Mouse (Mus musculus) heart, embryonic 14.5 days (tissue): ENCODE results near the gene Cryl1. TPM values are rescaled to one million over a fixed set of nuclear protein-coding genes. Genes with fewer than 3 reads are reported as not detected.

Experiments used
- ATAC-seq: fragments of 200-750 bp; cut with Nextera tagmentation; 2 replicates; pipeline ENCODE4 v1.8.0; 2017; ENCODE audit warnings: low read depth, moderate TSS enrichment; ENCODE audit not compliant: insufficient number of reproducible peaks, insufficient read depth, low FRiP score
- H3K27ac ChIP-seq, 2 experiments: fragments of 200-500 bp in 1 of 2; fragments of 300-500 bp in 1 of 2; sonication (generic) in 1 of 2; replicated peaks in 1 of 2; 2 replicates each; pipeline ENCODE4 v1.5.1; 2012 to 2014; ENCODE audit warnings: low read depth in 2 of 2, low read length in 2 of 2, control low read depth in 1 of 2, mild to moderate bottlenecking in 1 of 2, mixed read lengths in 1 of 2; ENCODE audit not compliant: control insufficient read depth in 1 of 2, insufficient read depth in 1 of 2
- H3K27me3 ChIP-seq: fragments of 300-500 bp; sonication (generic); 2 replicates; pipeline ENCODE4 v1.6.1; 2014; ENCODE audit warnings: mild to moderate bottlenecking, low read length, control low read depth; ENCODE audit not compliant: control insufficient read depth, insufficient read depth
- H3K36me3 ChIP-seq: fragments of 300-500 bp; sonication (generic); 2 replicates; pipeline ENCODE4 v1.6.1; 2014; ENCODE audit warnings: mild to moderate bottlenecking, control low read depth, low read length, mixed read lengths; ENCODE audit not compliant: control insufficient read depth, insufficient read depth
- H3K4me1 ChIP-seq, 2 experiments: fragments of 200-500 bp in 1 of 2; fragments of 300-500 bp in 1 of 2; sonication (generic) in 1 of 2; 2 replicates each; pipeline ENCODE4 v1.6.1; 2012 to 2014; ENCODE audit warnings: low read length in 2 of 2, control low read depth in 1 of 2, mixed read lengths in 1 of 2; ENCODE audit not compliant: control insufficient read depth in 2 of 2, insufficient read depth in 2 of 2
- H3K4me2 ChIP-seq: fragments of 300-500 bp; sonication (generic); 2 replicates; pipeline ENCODE4 v1.6.1; 2014; ENCODE audit warnings: mild to moderate bottlenecking, low read length
- H3K4me3 ChIP-seq, 2 experiments: fragments of 200-500 bp in 1 of 2; fragments of 300-500 bp in 1 of 2; sonication (generic) in 1 of 2; 2 replicates each; pipeline ENCODE4 v1.5.1; 2012 to 2014; ENCODE audit warnings: low read length in 2 of 2, mild to moderate bottlenecking in 2 of 2, control low read depth in 1 of 2, low read depth in 1 of 2, moderate library complexity in 1 of 2; ENCODE audit not compliant: control insufficient read depth in 1 of 2, insufficient read depth in 1 of 2
- H3K9ac ChIP-seq: fragments of 300-500 bp; sonication (generic); 2 replicates; pipeline ENCODE4 v1.6.1; 2014; ENCODE audit warnings: mild to moderate bottlenecking, low read length
- H3K9me3 ChIP-seq: fragments of 300-500 bp; sonication (generic); 2 replicates; pipeline ENCODE4 v1.6.1; 2016; ENCODE audit warnings: low read length, control low read depth; ENCODE audit not compliant: control insufficient read depth
- WGBS: fragments of 180-500 bp; shearing (Covaris S2); extraction: QIAGEN DNeasy Blood & Tissue Kit; methylation state at CpG from one replicate; pipeline ENCODE4 v1.1.7; 2014; 5-methylcytosine and 5-hydroxymethylcytosine counted together
- polyA plus RNA-seq: library from polyadenylated mRNA; unstranded; fragments of >200 nt; fragmentation: Nextera tagmentation; extraction: Ambion mirVana; gene quantifications from 2 replicates; pipeline ENCODE4 v1.2.1, GENCODE M21; 2014

The Cryl1 gene
- polyA plus RNA-seq, 1 experiment from 2014 or later = 17.3 TPM

- no peak overlapping the region for H3K4me2 ChIP-seq
- no peak for ATAC-seq
- no peaks in the 10 kb centered on the region for H3K4me1 ChIP-seq
- no peak overlapping the region for H3K9ac ChIP-seq
- H3K9me3 ChIP-seq = no peaks in the 10 kb centered on the region
- WGBS = 42% methylated on average over 8 of the region's 8 CpGs
- H3K36me3 ChIP-seq = no peaks in the 10 kb centered on the region
- no peak overlapping the region for H3K27ac ChIP-seq
- H3K4me3 ChIP-seq = no peak overlapping the region
- no peaks in the 10 kb centered on the region for H3K27me3 ChIP-seq
Observed at GRCm38 (mm10) chr14:57372348-57373102, 25.8 kb downstream of the Cryl1 start.

GRCm38 (mm10) chr14:57367327-57367726, 31.0 kb downstream of the Cryl1 start:
- Histone ChIP-seq H3K36me3 (no peaks in the 10 kb centered on the region), H3K4me3 (no peak overlapping the region), H3K27me3 (0 out of 2 replicates have a peak, but pooled peaks cover 3% of the 10 kb centered on the region), H3K9me3 (no peaks in the 10 kb centered on the region), H3K27ac (no peak overlapping the region), H3K4me2 (no peak overlapping the region), H3K4me1 (no peaks in the 10 kb centered on the region), H3K9ac (no peak overlapping the region)
- 79% methylated on average over 4 of the region's 4 CpGs for WGBS
- no peak for ATAC-seq

- no peak for ATAC-seq
- 73% methylated on average over 5 of the region's 5 CpGs for WGBS
Observed at GRCm38 (mm10) chr14:57366724-57367123, 31.6 kb downstream of the Cryl1 start.

GRCm38 (mm10) chr14:57365341-57365740, 33.0 kb downstream of the Cryl1 start:
- Histone ChIP-seq H3K27me3 (peaks cover 8% of the 10 kb centered on the region; the same call in 1 of the 2 replicates), H3K9ac (no peak overlapping the region), H3K36me3 (no peaks in the 10 kb centered on the region), H3K4me2 (no peak overlapping the region), H3K9me3 (no peaks in the 10 kb centered on the region), H3K27ac (no peak overlapping the region), H3K4me1 (no peaks in the 10 kb centered on the region), H3K4me3 (no peak overlapping the region)
- WGBS = 81% methylated on average over 9 of the region's 9 CpGs
- ATAC-seq = no peak

More at GRCm38 (mm10) chr14:57366724-57367123, 31.6 kb downstream of the Cryl1 start:
- Histone ChIP-seq H3K27ac (no peak overlapping the region), H3K4me1 (no peaks in the 10 kb centered on the region), H3K36me3 (no peaks in the 10 kb centered on the region), H3K9ac (no peak overlapping the region), H3K9me3 (no peaks in the 10 kb centered on the region), H3K4me3 (no peak overlapping the region), H3K27me3 (peaks cover 6% of the 10 kb centered on the region; the same call in 1 of the 2 replicates), H3K4me2 (no peak overlapping the region)

- Histone ChIP-seq H3K9me3 (no peaks in the 10 kb centered on the region), H3K4me2 (no peak overlapping the region), H3K4me3 (no peak overlapping the region), H3K36me3 (no peaks in the 10 kb centered on the region), H3K27me3 (peaks cover 8% of the 10 kb centered on the region; the same call in 1 of the 2 replicates), H3K9ac (no peak overlapping the region), H3K4me1 (no peaks in the 10 kb centered on the region), H3K27ac (no peak overlapping the region)
- no peak for ATAC-seq
- WGBS = 88% methylated on average over 6 of the region's 6 CpGs
Observed at GRCm38 (mm10) chr14:57363833-57364232, 34.5 kb downstream of the Cryl1 start.

- Histone ChIP-seq H3K27ac (no peak overlapping the region), H3K4me3 (no peak overlapping the region), H3K9ac (no peak overlapping the region), H3K27me3 (peaks cover 8% of the 10 kb centered on the region; the same call in 1 of the 2 replicates), H3K9me3 (no peaks in the 10 kb centered on the region), H3K4me1 (no peaks in the 10 kb centered on the region), H3K36me3 (no peaks in the 10 kb centered on the region), H3K4me2 (peak overlapping the region; percentile 41)
- no peak for ATAC-seq
- WGBS = 9% methylated on average over 22 of the region's 31 CpGs
Observed at GRCm38 (mm10) chr14:57362726-57363660, 35.3 kb downstream of the Cryl1 start.

- H3K9ac ChIP-seq = no peak overlapping the region
- no peaks in the 10 kb centered on the region for H3K9me3 ChIP-seq
- H3K36me3 ChIP-seq = no peaks in the 10 kb centered on the region
- ATAC-seq = no peak
- peaks cover 5% of the 10 kb centered on the region; the same call in 1 of the 2 replicates for H3K27me3 ChIP-seq
- H3K4me1 ChIP-seq = no peaks in the 10 kb centered on the region; a peak in 1 of 4 replicates
- WGBS = 70% methylated on average over 5 of the region's 5 CpGs
- no peak overlapping the region for H3K27ac ChIP-seq
- H3K4me2 ChIP-seq = no peak overlapping the region
- no peak overlapping the region for H3K4me3 ChIP-seq
Observed at GRCm38 (mm10) chr14:57357030-57357429, 41.3 kb downstream of the Cryl1 start.
